Mouse (Mus musculus) heart, embryonic 14.5 days (tissue): ENCODE data around the gene C2cd4c. TPM values are rescaled to one million over a fixed set of nuclear protein-coding genes. Genes with fewer than 3 reads are reported as not detected.

Experiments used
- ATAC-seq: fragments of 200-750 bp; cut with Nextera tagmentation; 2 replicates; pipeline ENCODE4 v1.8.0; 2017; ENCODE audit warnings: low read depth, moderate TSS enrichment; ENCODE audit not compliant: insufficient number of reproducible peaks, insufficient read depth, low FRiP score
- H3K27ac ChIP-seq, 2 experiments: fragments of 200-500 bp in 1 of 2; fragments of 300-500 bp in 1 of 2; sonication (generic) in 1 of 2; replicated peaks in 1 of 2; 2 replicates each; pipeline ENCODE4 v1.5.1; 2012 to 2014; ENCODE audit warnings: low read depth in 2 of 2, low read length in 2 of 2, control low read depth in 1 of 2, mild to moderate bottlenecking in 1 of 2, mixed read lengths in 1 of 2; ENCODE audit not compliant: control insufficient read depth in 1 of 2, insufficient read depth in 1 of 2
- H3K27me3 ChIP-seq: fragments of 300-500 bp; sonication (generic); 2 replicates; pipeline ENCODE4 v1.6.1; 2014; ENCODE audit warnings: mild to moderate bottlenecking, low read length, control low read depth; ENCODE audit not compliant: control insufficient read depth, insufficient read depth
- H3K36me3 ChIP-seq: fragments of 300-500 bp; sonication (generic); 2 replicates; pipeline ENCODE4 v1.6.1; 2014; ENCODE audit warnings: mild to moderate bottlenecking, control low read depth, low read length, mixed read lengths; ENCODE audit not compliant: control insufficient read depth, insufficient read depth
- H3K4me1 ChIP-seq, 2 experiments: fragments of 200-500 bp in 1 of 2; fragments of 300-500 bp in 1 of 2; sonication (generic) in 1 of 2; 2 replicates each; pipeline ENCODE4 v1.6.1; 2012 to 2014; ENCODE audit warnings: low read length in 2 of 2, control low read depth in 1 of 2, mixed read lengths in 1 of 2; ENCODE audit not compliant: control insufficient read depth in 2 of 2, insufficient read depth in 2 of 2
- H3K4me2 ChIP-seq: fragments of 300-500 bp; sonication (generic); 2 replicates; pipeline ENCODE4 v1.6.1; 2014; ENCODE audit warnings: mild to moderate bottlenecking, low read length
- H3K4me3 ChIP-seq, 2 experiments: fragments of 200-500 bp in 1 of 2; fragments of 300-500 bp in 1 of 2; sonication (generic) in 1 of 2; 2 replicates each; pipeline ENCODE4 v1.5.1; 2012 to 2014; ENCODE audit warnings: low read length in 2 of 2, mild to moderate bottlenecking in 2 of 2, control low read depth in 1 of 2, low read depth in 1 of 2, moderate library complexity in 1 of 2; ENCODE audit not compliant: control insufficient read depth in 1 of 2, insufficient read depth in 1 of 2
- H3K9ac ChIP-seq: fragments of 300-500 bp; sonication (generic); 2 replicates; pipeline ENCODE4 v1.6.1; 2014; ENCODE audit warnings: mild to moderate bottlenecking, low read length
- H3K9me3 ChIP-seq: fragments of 300-500 bp; sonication (generic); 2 replicates; pipeline ENCODE4 v1.6.1; 2016; ENCODE audit warnings: low read length, control low read depth; ENCODE audit not compliant: control insufficient read depth
- WGBS: fragments of 180-500 bp; shearing (Covaris S2); extraction: QIAGEN DNeasy Blood & Tissue Kit; methylation state at CpG from one replicate; pipeline ENCODE4 v1.1.7; 2014; 5-methylcytosine and 5-hydroxymethylcytosine counted together
- polyA plus RNA-seq: library from polyadenylated mRNA; unstranded; fragments of >200 nt; fragmentation: Nextera tagmentation; extraction: Ambion mirVana; gene quantifications from 2 replicates; pipeline ENCODE4 v1.2.1, GENCODE M21; 2014

C2cd4c gene
- polyA plus RNA-seq, 1 experiment from 2014 or later = not detected

GRCm38 (mm10) chr10:79645711-79646110 is 31.9 kb upstream of the C2cd4c start, which contains the start of gene Odf3l2:
TSS of gene Odf3l2 (minus strand) at chr10:79645738.
- no peak for ATAC-seq
- no peaks in the 10 kb centered on the region for H3K36me3 ChIP-seq
- H3K4me3 ChIP-seq = no peak within 1 kb of the TSS
- 66% methylated on average over 8 of the region's 8 CpGs for WGBS
- H3K9ac ChIP-seq = no peak within 1 kb of the TSS
- H3K4me1 ChIP-seq = no peaks in the 10 kb centered on the region
- H3K27ac ChIP-seq = no peak within 1 kb of the TSS
- no peaks in the 10 kb centered on the region for H3K27me3 ChIP-seq
- H3K4me2 ChIP-seq = no peak within 1 kb of the TSS
- H3K9me3 ChIP-seq = no peaks in the 10 kb centered on the region

- Histone ChIP-seq H3K9ac (no peak overlapping the region), H3K9me3 (0 out of 2 replicates have a peak, but pooled peaks cover 3% of the 10 kb centered on the region), H3K4me1 (peaks cover 0 to 10% of the 10 kb centered on the region in 2 experiments; a peak in 1 of 4 replicates), H3K4me3 (peak overlapping the region in 1 of 2 experiments; percentile 18; a peak in 2 of 4 replicates), H3K36me3 (no peaks in the 10 kb centered on the region), H3K27ac (no peak overlapping the region), H3K4me2 (peak overlapping the region; percentile 85), H3K27me3 (peaks cover 44% of the 10 kb centered on the region)
- WGBS = 6% methylated on average over 23 of the region's 23 CpGs
- no peak for ATAC-seq
These were observed 24.8 kb upstream of the C2cd4c start for GRCm38 (mm10) chr10:79638486-79639204.

GRCm38 (mm10) chr10:79637128-79638110 is 23.6 kb upstream of the C2cd4c start, which contains the start of gene Shc2:
TSS of gene Shc2 (minus strand) at chr10:79637918.
- Histone ChIP-seq H3K4me1 (peaks cover 0 to 10% of the 10 kb centered on the region in 2 experiments; a peak in 1 of 4 replicates), H3K9ac (peak within 1 kb of the TSS; percentile 60), H3K27me3 (peaks cover 44% of the 10 kb centered on the region), H3K9me3 (0 out of 2 replicates have a peak, but pooled peaks cover 3% of the 10 kb centered on the region), H3K27ac (no peak within 1 kb of the TSS), H3K4me2 (peak within 1 kb of the TSS; percentile 85), H3K4me3 (peak within 1 kb of the TSS; percentile 66 to 74), H3K36me3 (no peaks in the 10 kb centered on the region)
- ATAC-seq = peak; percentile 23; the same call in 1 of the 2 replicates
- WGBS = under 1% methylated on average over 114 of the region's 116 CpGs

- Histone ChIP-seq H3K9ac (no peak overlapping the region), H3K4me1 (peaks cover 0 to 10% of the 10 kb centered on the region in 2 experiments; a peak in 1 of 4 replicates), H3K4me3 (no peak overlapping the region), H3K36me3 (no peaks in the 10 kb centered on the region), H3K9me3 (0 out of 2 replicates have a peak, but pooled peaks cover 3% of the 10 kb centered on the region), H3K27me3 (peaks cover 44% of the 10 kb centered on the region), H3K4me2 (no peak overlapping the region), H3K27ac (no peak overlapping the region)
- WGBS = 79% methylated on average over 8 of the region's 8 CpGs
- no peak for ATAC-seq
These were observed 22.5 kb upstream of the C2cd4c start for GRCm38 (mm10) chr10:79636287-79636686.

DNA sequence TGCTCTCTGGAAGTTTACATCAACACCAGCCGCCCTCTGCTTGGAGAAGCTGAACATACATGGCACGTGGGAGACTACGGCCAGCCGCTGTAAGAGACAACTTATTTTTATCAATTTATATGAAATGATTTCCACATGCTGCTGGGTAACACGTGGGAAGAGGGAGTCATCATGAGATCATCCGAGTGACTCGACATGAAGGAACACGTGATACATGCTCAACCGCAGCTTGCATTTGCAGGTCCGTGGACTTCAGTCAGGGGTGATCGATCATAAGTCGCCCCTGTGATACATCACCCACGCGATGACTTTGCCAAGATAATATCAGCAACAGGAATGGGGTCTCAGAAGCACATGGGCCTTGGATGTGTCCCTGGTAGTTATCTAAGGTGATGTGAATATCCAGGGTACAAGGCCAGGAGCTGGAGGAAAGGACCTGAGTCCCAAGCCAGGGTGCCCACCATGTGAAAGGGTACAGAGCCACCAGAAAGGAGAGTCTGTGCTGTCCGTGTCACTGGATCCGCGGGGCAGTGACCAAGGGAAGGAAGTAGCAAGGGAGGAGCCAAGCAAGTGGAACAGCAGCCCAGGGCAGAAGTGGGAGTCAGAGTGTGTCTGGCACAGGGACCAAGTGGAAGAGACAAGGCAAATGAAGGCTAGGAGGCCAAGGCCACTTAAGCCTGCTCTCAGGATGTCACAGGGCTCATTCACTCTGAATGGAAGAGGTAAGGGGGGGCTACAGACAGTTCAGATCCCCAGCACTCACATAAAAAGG is 19.4 kb upstream of the C2cd4c start:
- Histone ChIP-seq H3K27ac (no peak overlapping the region), H3K9ac (no peak overlapping the region), H3K36me3 (no peaks in the 10 kb centered on the region), H3K9me3 (0 out of 2 replicates have a peak, but pooled peaks cover 3% of the 10 kb centered on the region), H3K27me3 (peaks cover 22% of the 10 kb centered on the region), H3K4me3 (no peak overlapping the region), H3K4me1 (no peaks in the 10 kb centered on the region; a peak in 1 of 4 replicates), H3K4me2 (no peak overlapping the region)
- no peak for ATAC-seq
- WGBS = 71% methylated on average over 17 of the region's 17 CpGs

- Histone ChIP-seq H3K36me3 (no peaks in the 10 kb centered on the region), H3K4me2 (no peak overlapping the region), H3K9me3 (0 out of 2 replicates have a peak, but pooled peaks cover 3% of the 10 kb centered on the region), H3K27ac (no peak overlapping the region), H3K4me1 (no peaks in the 10 kb centered on the region), H3K4me3 (no peak overlapping the region), H3K9ac (no peak overlapping the region), H3K27me3 (peaks cover 4% of the 10 kb centered on the region)
- 81% methylated on average over 4 of the region's 4 CpGs for WGBS
- ATAC-seq = no peak
These were observed 17.6 kb upstream of the C2cd4c start for GRCm38 (mm10) chr10:79631432-79631831.

- 83% methylated on average over 5 of the region's 5 CpGs for WGBS
- H3K4me3 ChIP-seq = no peak overlapping the region
- no peaks in the 10 kb centered on the region for H3K27me3 ChIP-seq
- H3K36me3 ChIP-seq = no peaks in the 10 kb centered on the region
- no peak overlapping the region for H3K9ac ChIP-seq
- no peaks in the 10 kb centered on the region for H3K4me1 ChIP-seq
- H3K27ac ChIP-seq = no peak overlapping the region
- ATAC-seq = no peak
- no peak overlapping the region for H3K4me2 ChIP-seq
- H3K9me3 ChIP-seq = no peaks in the 10 kb centered on the region
These were observed 14.6 kb upstream of the C2cd4c start for GRCm38 (mm10) chr10:79628377-79628776.
